Mouse (Mus musculus) hindbrain, embryonic 14.5 days (tissue): ENCODE results near the gene Tmppe. TPM values are rescaled to one million over a fixed set of nuclear protein-coding genes. Genes with fewer than 3 reads are reported as not detected.

ENCODE experiments used
- ATAC-seq: fragments of 200-750 bp; cut with Nextera tagmentation; 2 replicates; pipeline ENCODE4 v1.8.0; 2017; ENCODE audit warnings: moderate number of reproducible peaks, mild to moderate bottlenecking, moderate TSS enrichment, moderate library complexity; ENCODE audit not compliant: low FRiP score
- DNase-seq: peaks from one replicate; pipeline ENCODE4 v3.0.0-alpha.2; 2015; ENCODE audit warnings: low spot score
- H3K27ac ChIP-seq: fragments of 300-500 bp; sonication (generic); 2 replicates; pipeline ENCODE4 v1.5.1; 2014; ENCODE audit warnings: mild to moderate bottlenecking, moderate library complexity
- H3K27me3 ChIP-seq: fragments of 300-500 bp; sonication (generic); 2 replicates; pipeline ENCODE4 v1.6.1; 2014; ENCODE audit warnings: mild to moderate bottlenecking, low read length, mixed read lengths; ENCODE audit not compliant: control insufficient read depth, insufficient read depth
- H3K36me3 ChIP-seq: fragments of 300-500 bp; sonication (generic); replicated peaks from 2 replicates; pipeline ENCODE4 v1.6.1; 2014; ENCODE audit not compliant: control insufficient read depth, insufficient read depth
- H3K4me1 ChIP-seq: fragments of 300-500 bp; sonication (generic); replicated peaks from 2 replicates; pipeline ENCODE4 v1.6.1; 2014; ENCODE audit warnings: antibody characterized with exemption, low read length, mixed read lengths; ENCODE audit not compliant: control insufficient read depth, insufficient read depth
- H3K4me2 ChIP-seq: fragments of 300-500 bp; sonication (generic); replicated peaks from 2 replicates; pipeline ENCODE4 v1.6.1; 2014; ENCODE audit warnings: mild to moderate bottlenecking, moderate library complexity
- H3K4me3 ChIP-seq: fragments of 300-500 bp; sonication (generic); replicated peaks from 2 replicates; pipeline ENCODE4 v1.5.1; 2014; ENCODE audit warnings: mild to moderate bottlenecking, low read length
- H3K9ac ChIP-seq: fragments of 300-500 bp; sonication (generic); 2 replicates; pipeline ENCODE4 v1.6.1; 2014
- H3K9me3 ChIP-seq: fragments of 300-500 bp; sonication (generic); 2 replicates; pipeline ENCODE4 v1.6.1; 2016; ENCODE audit warnings: low read length; ENCODE audit not compliant: control insufficient read depth
- WGBS: fragments of 180-500 bp; shearing (Covaris S2); extraction: QIAGEN DNeasy Blood & Tissue Kit; methylation state at CpG from one replicate; pipeline ENCODE4 v1.1.7; 2014; 5-methylcytosine and 5-hydroxymethylcytosine counted together
- polyA plus RNA-seq: library from polyadenylated mRNA; unstranded; fragments of >200 nt; fragmentation: Nextera tagmentation; extraction: Ambion mirVana; gene quantifications from 2 replicates; pipeline ENCODE4 v1.2.1, GENCODE M21; 2014

Tmppe gene
- polyA plus RNA-seq, 1 experiment from 2014 or later = 3.9 TPM

DNA sequence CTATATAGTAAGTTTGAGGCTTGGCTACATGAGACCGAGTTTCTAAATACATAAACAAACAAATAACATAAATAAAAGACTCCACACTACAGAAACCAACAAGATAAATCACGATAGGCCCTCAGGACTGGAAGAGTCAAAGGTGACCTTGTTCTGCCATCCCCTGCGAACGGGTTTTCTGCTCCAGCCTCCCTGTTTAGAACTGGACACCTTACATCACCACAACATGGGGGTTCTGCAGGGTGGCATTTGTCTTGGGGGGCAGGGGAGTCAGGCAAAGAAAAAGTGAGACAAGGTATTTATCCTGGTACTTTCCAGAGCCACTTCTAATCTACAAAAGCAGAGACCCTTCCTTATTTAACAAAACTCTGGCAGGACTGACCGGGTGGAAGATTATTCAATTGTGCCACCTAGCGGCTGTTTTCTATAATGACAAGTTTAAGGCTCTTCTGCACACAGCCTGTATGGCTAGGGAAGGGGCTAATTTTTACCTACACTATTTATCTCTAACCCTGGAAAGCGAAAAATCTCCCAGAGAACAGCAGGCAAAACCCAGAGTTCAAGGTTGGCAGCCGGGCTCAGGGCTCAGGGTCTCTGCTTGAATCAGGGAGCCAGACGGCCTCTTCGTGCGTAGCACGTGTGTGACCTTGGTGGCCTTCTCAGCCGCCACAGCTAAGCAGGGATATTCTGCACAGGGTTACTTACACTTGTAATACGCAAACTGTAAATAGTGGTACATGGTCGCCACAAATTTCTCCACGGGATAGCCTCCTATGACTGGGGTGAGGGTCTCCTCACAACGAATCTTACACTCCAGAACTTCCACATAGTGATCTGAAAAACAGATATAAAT lies 19.8 kb upstream of the Tmppe start:
- WGBS = 69% methylated on average over 17 of the region's 17 CpGs
- no peaks in the 10 kb centered on the region for H3K4me1 ChIP-seq
- DNase-seq (peak; percentile 84), ATAC-seq (0 out of 2 replicates have a peak, but pooled peaks have one; percentile 47)
- H3K9me3 ChIP-seq = no peaks in the 10 kb centered on the region
- H3K9ac ChIP-seq = no peak overlapping the region
- H3K4me2 ChIP-seq = no peak overlapping the region
- H3K27ac ChIP-seq = no peak overlapping the region
- H3K4me3 ChIP-seq = no peak overlapping the region
- H3K36me3 ChIP-seq = no peaks in the 10 kb centered on the region; the same call in 1 of the 2 replicates
- no peaks in the 10 kb centered on the region for H3K27me3 ChIP-seq

- DNase-seq (no peak), ATAC-seq (no peak)
- H3K36me3 ChIP-seq = no peaks in the 10 kb centered on the region; the same call in 1 of the 2 replicates
- WGBS = 87% methylated on average over 17 of the region's 17 CpGs
- H3K9ac ChIP-seq = no peak overlapping the region
- no peaks in the 10 kb centered on the region for H3K27me3 ChIP-seq
- no peak overlapping the region for H3K4me2 ChIP-seq
- no peak overlapping the region for H3K27ac ChIP-seq
- H3K9me3 ChIP-seq = no peaks in the 10 kb centered on the region
- H3K4me3 ChIP-seq = no peak overlapping the region
- H3K4me1 ChIP-seq = no peaks in the 10 kb centered on the region
Measured at GRCm38 (mm10) chr9:114382936-114383710, 17.8 kb upstream of the Tmppe start.

- Histone ChIP-seq H3K27me3 (no peaks in the 10 kb centered on the region), H3K9ac (no peak overlapping the region), H3K4me3 (no peak overlapping the region), H3K4me1 (no peaks in the 10 kb centered on the region), H3K4me2 (no peak overlapping the region), H3K36me3 (no peaks in the 10 kb centered on the region; the same call in 1 of the 2 replicates), H3K9me3 (no peaks in the 10 kb centered on the region), H3K27ac (no peak overlapping the region)
- WGBS = 91% methylated on average over 24 of the region's 24 CpGs
- DNase-seq (no peak), ATAC-seq (no peak)
Measured at GRCm38 (mm10) chr9:114384691-114385090, 16.2 kb upstream of the Tmppe start.

DNA sequence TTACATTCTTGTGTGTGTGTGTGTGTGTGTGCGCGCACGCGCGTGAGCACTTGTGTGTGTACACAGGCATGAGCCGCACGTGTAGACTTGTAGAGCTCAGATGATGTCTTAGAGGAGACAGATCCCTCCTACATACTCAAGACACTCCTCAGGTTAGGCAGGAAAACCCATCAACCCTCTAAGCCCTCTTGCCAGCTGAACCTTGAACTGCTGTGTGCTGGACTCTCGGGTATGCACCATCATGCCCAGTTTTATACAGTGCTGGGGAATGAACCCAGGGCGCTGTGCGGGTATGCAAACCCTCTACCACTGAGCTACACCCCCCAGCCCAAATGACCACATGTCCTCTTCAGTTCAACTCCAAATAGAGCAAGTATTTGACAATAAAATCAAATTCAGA lies 15.7 kb upstream of the Tmppe start:
- no peak overlapping the region for H3K9ac ChIP-seq
- no peak overlapping the region for H3K4me2 ChIP-seq
- no peaks in the 10 kb centered on the region for H3K9me3 ChIP-seq
- no peaks in the 10 kb centered on the region for H3K4me1 ChIP-seq
- H3K36me3 ChIP-seq = no peaks in the 10 kb centered on the region; the same call in 1 of the 2 replicates
- H3K27me3 ChIP-seq = no peaks in the 10 kb centered on the region
- 97% methylated on average over 10 of the region's 10 CpGs for WGBS
- ATAC-seq = no peak
- DNase-seq = no peak
- H3K4me3 ChIP-seq = no peak overlapping the region
- no peak overlapping the region for H3K27ac ChIP-seq

GRCm38 (mm10) chr9:114387086-114387485 lies 13.8 kb upstream of the Tmppe start:
- Histone ChIP-seq H3K36me3 (no peaks in the 10 kb centered on the region), H3K27ac (no peak overlapping the region), H3K27me3 (0 out of 2 replicates have a peak, but pooled peaks cover 4% of the 10 kb centered on the region), H3K4me3 (no peak overlapping the region), H3K9me3 (no peaks in the 10 kb centered on the region), H3K9ac (no peak overlapping the region), H3K4me1 (no peaks in the 10 kb centered on the region), H3K4me2 (no peak overlapping the region)
- 79% methylated on average over 6 of the region's 6 CpGs for WGBS
- ATAC-seq (no peak), DNase-seq (no peak)

- Histone ChIP-seq H3K9me3 (no peaks in the 10 kb centered on the region), H3K27me3 (0 out of 2 replicates have a peak, but pooled peaks cover 4% of the 10 kb centered on the region), H3K4me1 (no peaks in the 10 kb centered on the region), H3K36me3 (no peaks in the 10 kb centered on the region), H3K4me3 (no peak overlapping the region), H3K9ac (no peak overlapping the region), H3K4me2 (no peak overlapping the region), H3K27ac (no peak overlapping the region)
- WGBS = 85% methylated on average over 8 of the region's 8 CpGs
- ATAC-seq (no peak), DNase-seq (no peak)
Measured at GRCm38 (mm10) chr9:114388288-114388687, 12.6 kb upstream of the Tmppe start.

DNA sequence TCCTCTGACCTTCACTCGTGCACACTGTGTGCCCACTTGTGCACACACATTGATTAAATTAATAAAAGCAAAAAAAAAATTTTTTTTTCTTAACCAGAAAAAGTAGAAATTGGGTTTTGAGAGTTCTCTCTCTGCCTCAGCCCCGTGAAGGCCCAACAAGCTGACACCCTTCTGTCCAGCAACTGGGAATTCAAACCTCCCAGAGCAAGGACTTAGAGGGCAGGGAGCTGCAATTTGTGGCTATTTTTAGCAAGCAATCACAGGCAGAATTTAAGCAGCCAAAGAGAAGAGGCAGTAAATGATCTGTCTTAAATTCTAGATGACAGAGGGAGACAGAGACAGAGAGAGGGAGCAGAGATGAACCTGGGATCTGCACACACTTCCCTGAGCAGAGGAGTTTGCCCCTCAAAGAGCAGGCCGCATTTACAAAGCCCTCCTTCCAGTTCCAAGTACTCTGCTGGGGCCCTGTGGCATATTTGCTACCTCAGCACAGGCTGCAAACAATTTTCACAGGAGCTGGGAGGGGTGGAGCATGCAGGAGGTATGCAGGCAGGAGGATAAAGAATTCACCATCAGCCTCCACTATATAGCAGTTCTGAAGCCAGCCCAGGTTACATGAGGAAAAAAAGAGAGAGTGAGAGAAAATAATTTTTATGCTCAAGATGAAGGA lies 12.1 kb upstream of the Tmppe start:
- no peaks in the 10 kb centered on the region for H3K36me3 ChIP-seq
- WGBS = 85% methylated on average over 3 of the region's 3 CpGs
- H3K9ac ChIP-seq = no peak overlapping the region

DNA sequence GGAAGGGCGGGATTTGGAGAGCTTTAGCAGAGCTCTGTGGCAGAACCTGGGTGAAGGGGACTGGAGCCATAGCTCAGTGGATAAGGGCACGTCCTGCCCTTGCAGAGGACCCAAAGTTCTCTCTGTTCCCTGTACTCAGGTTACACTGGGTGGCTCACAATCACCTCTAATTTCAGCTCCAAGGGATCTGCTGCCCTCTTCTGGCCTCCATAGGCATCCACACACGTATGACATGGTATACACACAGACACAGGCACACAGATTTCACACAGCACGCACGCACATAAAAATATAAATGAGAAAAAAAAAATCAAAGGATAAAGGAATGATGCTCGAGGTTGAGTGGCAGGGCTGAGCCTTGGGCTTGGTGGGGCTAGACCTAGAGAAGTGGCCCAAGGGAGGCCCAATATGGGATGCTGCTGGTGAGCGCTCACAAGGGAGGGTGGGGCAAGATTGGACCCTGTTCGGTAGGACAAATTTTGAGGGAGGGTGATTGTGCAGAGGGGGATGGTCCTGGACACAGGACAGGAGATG lies 11.5 kb upstream of the Tmppe start:
- ATAC-seq (no peak; the same call in 1 of the 2 replicates), DNase-seq (no peak)
- Histone ChIP-seq H3K9me3 (no peaks in the 10 kb centered on the region), H3K9ac (peak overlapping the region; percentile 82; the same call in 1 of the 2 replicates), H3K36me3 (no peaks in the 10 kb centered on the region), H3K27me3 (0 out of 2 replicates have a peak, but pooled peaks cover 4% of the 10 kb centered on the region), H3K4me1 (no peaks in the 10 kb centered on the region), H3K4me2 (peak overlapping the region; percentile 90), H3K4me3 (peak overlapping the region; percentile 70), H3K27ac (no peak overlapping the region)
- WGBS = 81% methylated on average over 8 of the region's 8 CpGs

More for the DNA sequence above, 12.1 kb upstream of the Tmppe start:
- H3K9me3 ChIP-seq = no peaks in the 10 kb centered on the region
- H3K4me3 ChIP-seq = no peak overlapping the region
- H3K4me2 ChIP-seq = no peak overlapping the region
- no peak overlapping the region for H3K27ac ChIP-seq
- DNase-seq = no peak
- no peak for ATAC-seq
- H3K4me1 ChIP-seq = no peaks in the 10 kb centered on the region
- H3K27me3 ChIP-seq = 0 out of 2 replicates have a peak, but pooled peaks cover 4% of the 10 kb centered on the region
